Mouse (Mus musculus) small intestine, adult 2 months (tissue): Measurements from ENCODE around the gene Spint2. TPM values are rescaled to one million over a fixed set of nuclear protein-coding genes. Genes with fewer than 3 reads are reported as not detected.

ENCODE experiments used
- H3K27ac ChIP-seq: fragments of 200-500 bp; 2 replicates; pipeline ENCODE4 v1.5.1; 2012; ENCODE audit warnings: low read depth, low read length, control low read depth, inconsistent platforms; ENCODE audit not compliant: insufficient read depth
- H3K27me3 ChIP-seq: fragments of 200-500 bp; 2 replicates; pipeline ENCODE4 v1.6.1; 2012; ENCODE audit warnings: mild to moderate bottlenecking, moderate library complexity, low read length, inconsistent platforms; ENCODE audit not compliant: control insufficient read depth, insufficient read depth
- H3K36me3 ChIP-seq: fragments of 200-500 bp; 2 replicates; pipeline ENCODE4 v1.6.1; 2012; ENCODE audit warnings: mild to moderate bottlenecking, low read length, control low read depth, inconsistent platforms; ENCODE audit not compliant: control insufficient read depth, insufficient read depth
- H3K4me1 ChIP-seq: fragments of 200-500 bp; 2 replicates; pipeline ENCODE4 v1.6.1; 2012; ENCODE audit warnings: low read length, inconsistent platforms, mixed read lengths; ENCODE audit not compliant: control insufficient read depth, insufficient read depth, insufficient read length
- H3K4me3 ChIP-seq: fragments of 200-500 bp; 2 replicates; pipeline ENCODE4 v1.5.1; 2012; ENCODE audit warnings: low read depth, mild to moderate bottlenecking, control low read depth, inconsistent platforms, low read length, moderate library complexity
- CTCF ChIP-seq: fragments of 200-500 bp; IDR thresholded peaks from 2 replicates; pipeline ENCODE4 v1.5.1; 2012; ENCODE audit warnings: low read depth, mild to moderate bottlenecking, control low read depth, inconsistent platforms, low read length, moderate library complexity, mixed read lengths; ENCODE audit not compliant: insufficient replicate concordance, insufficient read length; ENCODE audit errors: extremely low read depth
- POLR2A ChIP-seq: fragments of 200-500 bp; IDR thresholded peaks from 2 replicates; pipeline ENCODE4 v1.6.1; 2012; ENCODE audit warnings: low read depth, mild to moderate bottlenecking, control low read depth, inconsistent platforms, low read length, moderate library complexity
- WGBS: fragments of 180-500 bp; shearing (Covaris S2); methylation state at CpG from one replicate; pipeline ENCODE4 v1.1.7; 2018; 5-methylcytosine and 5-hydroxymethylcytosine counted together
- polyA plus RNA-seq: library from polyadenylated mRNA; depleted of rRNA; stranded (reverse); fragments of >200 nt; gene quantifications from 2 replicates; pipeline ENCODE4 v1.2.3, GENCODE M21; 2012

Spint2 gene
- polyA plus RNA-seq, 1 experiment, result 1,754 TPM

DNA sequence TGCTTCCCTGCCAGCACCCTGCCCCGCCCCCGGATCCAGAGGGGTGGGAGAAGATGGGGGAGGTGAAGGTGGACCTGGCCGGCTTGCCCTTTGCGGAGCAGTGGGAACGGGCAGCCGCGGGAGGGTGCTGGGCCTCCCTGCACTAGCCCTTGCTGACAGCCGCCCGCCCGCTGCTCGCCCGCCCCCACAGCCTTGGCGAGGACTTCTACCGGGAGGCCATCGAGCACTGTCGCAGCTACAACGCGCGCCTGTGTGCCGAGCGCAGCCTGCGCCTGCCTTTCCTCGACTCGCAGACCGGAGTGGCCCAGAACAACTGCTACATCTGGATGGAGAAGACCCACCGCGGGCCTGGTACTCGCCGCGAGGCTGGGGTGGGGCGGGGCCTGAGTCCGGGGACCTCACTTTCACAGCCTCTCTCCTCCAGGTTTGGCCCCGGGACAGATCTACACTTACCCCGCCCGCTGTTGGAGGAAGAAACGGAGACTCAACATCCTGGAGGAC is 27.6 kb upstream of the Spint2 start:
- Histone ChIP-seq H3K4me3 (peak overlapping the region; percentile 53), H3K27me3 (peaks cover 38% of the 10 kb centered on the region), H3K27ac (no peak overlapping the region), H3K36me3 (no peaks in the 10 kb centered on the region), H3K4me1 (peaks cover 16% of the 10 kb centered on the region)
- TF ChIP-seq POLR2A, result no peak
- TF ChIP-seq CTCF, result no peak
- under 1% methylated on average over 36 of the region's 36 CpGs for WGBS

DNA sequence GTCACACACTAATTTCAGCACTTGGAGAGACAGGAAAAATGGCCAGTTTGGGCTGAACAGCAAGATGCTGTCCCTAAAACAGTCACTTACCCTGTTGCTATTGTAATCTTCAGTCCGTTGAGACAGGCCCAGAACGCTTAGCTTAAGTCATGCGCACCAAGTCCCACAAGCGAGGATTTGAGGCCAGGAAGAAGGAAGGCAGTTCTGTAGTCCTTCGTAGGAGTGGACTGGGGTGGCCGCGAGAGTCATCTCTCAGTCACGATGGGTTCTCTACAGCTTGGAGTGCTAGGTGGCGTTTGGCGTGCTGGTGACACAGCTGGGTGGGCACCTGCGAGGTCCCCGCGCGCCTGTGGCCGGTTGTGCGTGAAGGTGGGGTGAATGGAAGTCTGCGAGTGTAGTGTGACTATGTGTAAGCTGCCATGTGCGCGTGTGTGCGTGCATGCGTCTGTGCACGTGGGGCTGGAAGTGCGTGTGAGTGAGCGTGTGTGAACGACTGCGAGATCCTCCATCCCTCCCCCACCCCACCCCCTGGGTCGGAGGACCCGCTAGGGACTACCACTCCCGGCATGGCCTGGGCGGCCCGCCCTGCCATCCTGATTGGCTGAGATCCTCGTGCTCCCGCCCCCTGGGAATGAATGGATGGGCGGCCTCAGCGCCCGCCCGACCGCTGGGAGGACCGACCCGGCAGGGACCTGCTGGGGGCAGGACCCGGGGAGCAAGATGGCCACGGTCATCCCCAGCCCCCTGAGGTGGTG is 25.8 kb upstream of the Spint2 start:
- Histone ChIP-seq H3K27me3 (peaks cover 49% of the 10 kb centered on the region), H3K27ac (no peak overlapping the region), H3K4me3 (peak overlapping the region; percentile 68), H3K36me3 (no peaks in the 10 kb centered on the region), H3K4me1 (peaks cover 21% of the 10 kb centered on the region)
- 1% methylated on average over 42 of the region's 42 CpGs for WGBS
- TF ChIP-seq POLR2A, result no peak

DNA sequence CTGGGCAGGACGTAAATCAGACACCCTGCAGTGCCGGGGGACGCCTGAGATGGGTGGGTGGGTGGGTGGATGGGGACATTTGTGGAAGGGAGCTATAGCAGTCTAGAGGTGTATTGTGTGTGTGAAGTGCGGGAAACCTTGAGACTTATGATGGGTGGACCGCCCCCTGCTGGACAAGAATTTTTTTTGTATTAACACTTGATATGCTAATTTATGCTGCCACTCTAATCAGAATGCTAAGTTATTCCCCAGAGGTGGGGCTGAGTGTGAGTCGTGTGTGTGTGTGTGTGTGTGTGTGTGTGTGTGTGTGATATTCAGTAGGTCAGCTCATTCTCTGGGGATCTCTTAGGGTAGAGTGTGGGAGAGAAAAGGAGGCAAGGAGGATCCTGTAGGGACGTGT is 24.9 kb upstream of the Spint2 start:
- H3K27me3 ChIP-seq, result peaks cover 49% of the 10 kb centered on the region
- H3K4me1 ChIP-seq, result peaks cover 21% of the 10 kb centered on the region
- no peak overlapping the region for H3K4me3 ChIP-seq
- no peaks in the 10 kb centered on the region for H3K36me3 ChIP-seq
- TF ChIP-seq POLR2A, result no peak
- TF ChIP-seq CTCF, result peak; percentile 16; the same call in 1 of the 2 replicates
- H3K27ac ChIP-seq, result no peak overlapping the region
- 35% methylated on average over 7 of the region's 7 CpGs for WGBS

DNA sequence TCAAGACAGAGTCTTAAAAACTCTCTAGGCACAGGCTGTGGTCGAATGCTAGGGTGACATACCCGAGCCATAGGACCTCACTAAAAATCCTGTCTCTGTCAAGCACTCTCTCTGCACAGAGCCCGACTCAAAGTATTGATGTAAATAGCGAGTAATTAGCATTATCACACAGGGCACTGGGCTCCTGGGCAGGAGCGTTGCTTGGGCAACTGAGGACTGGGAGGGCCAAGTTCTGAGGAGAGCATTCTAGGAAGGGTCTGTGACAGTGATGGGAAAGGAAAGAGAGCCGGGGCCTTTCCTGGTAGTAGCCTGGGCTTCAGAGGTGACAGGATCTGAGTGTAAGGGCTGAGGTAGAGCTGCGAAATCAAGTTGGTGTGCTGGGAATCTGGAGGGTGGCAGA is 24.4 kb upstream of the Spint2 start:
- 76% methylated on average over 7 of the region's 7 CpGs for WGBS
- no peak overlapping the region for H3K4me3 ChIP-seq
- H3K27me3 ChIP-seq, result peaks cover 49% of the 10 kb centered on the region
- no peaks in the 10 kb centered on the region for H3K36me3 ChIP-seq
- no peak for TF ChIP-seq CTCF
- H3K4me1 ChIP-seq, result peaks cover 21% of the 10 kb centered on the region
- H3K27ac ChIP-seq, result no peak overlapping the region

DNA sequence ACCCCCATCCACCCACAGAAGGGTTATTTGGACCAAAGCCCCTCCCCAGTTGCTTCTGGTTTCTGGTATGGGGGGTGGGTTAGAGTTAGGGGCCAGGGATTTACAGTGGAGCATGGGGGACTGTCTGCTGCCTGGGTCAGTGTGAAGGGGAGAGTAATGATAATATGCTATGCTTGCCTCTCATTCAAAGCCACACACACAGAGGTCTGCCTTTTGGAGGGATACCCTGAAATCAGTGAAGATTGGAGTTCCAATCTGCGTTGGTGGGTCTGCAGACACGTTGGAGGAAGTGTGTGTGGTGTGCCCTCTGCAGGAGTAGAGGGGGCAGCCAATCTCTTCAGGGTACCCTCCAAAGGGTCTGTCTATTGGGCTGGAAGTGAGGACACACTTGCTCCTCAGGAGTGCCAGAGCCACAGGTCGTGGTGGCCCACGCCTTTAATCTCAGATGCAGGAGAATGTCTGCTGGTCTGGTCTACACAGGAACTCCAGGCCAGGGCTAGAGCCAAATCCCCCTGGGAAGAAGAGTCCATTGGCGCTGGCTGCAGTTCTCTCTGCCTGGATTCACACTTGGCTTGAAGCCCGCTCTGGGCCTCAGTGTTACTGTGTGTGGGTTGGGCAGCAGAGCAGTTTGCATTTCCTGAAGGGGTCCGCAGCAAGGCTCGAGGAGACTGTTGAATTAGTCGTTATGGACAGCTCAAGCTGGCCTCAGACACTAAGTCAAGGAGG is 23.7 kb upstream of the Spint2 start:
- Histone ChIP-seq H3K27ac (no peak overlapping the region), H3K27me3 (peaks cover 49% of the 10 kb centered on the region), H3K4me3 (no peak overlapping the region), H3K36me3 (no peaks in the 10 kb centered on the region), H3K4me1 (peaks cover 21% of the 10 kb centered on the region)
- 59% methylated on average over 9 of the region's 9 CpGs for WGBS
- TF ChIP-seq POLR2A, result no peak
- no peak for TF ChIP-seq CTCF

DNA sequence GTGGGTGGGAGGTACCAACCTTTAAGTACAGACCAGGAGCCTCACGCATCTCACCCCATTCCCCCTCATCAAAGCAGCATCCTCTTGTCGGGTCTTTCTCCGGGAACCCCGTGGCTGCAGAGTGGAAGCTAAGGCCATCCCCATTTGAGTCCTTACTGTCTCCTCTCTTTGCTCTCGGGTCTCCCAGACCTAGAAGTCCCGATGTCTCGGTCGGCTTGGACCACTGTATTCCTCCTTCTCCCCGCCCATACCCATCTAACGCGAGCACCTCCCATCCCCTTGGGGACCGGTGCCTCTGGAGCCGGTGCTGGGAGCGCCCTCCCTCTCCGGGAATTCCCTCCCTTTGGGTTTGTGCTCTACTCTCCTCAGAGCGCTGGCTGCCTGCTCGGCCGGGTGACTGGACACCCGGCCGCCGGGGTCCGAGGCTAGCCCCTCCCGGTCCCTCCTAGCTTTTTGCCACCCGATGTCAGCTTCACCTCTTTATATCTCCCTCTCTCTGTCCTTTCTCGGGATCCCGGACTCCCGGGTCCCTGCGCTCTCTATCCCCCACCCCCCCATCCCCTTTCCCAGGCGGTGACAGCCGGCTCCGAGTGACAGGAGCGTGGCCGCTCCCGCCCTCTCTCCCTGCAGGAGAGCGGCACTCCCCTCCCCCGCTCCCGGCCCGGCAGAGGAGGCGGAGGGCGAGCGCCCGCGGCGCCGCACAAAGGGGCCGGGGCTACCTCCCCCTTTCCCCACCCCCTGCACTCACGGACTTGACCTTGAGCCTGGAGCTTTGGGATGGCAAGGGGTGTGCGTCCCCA is 23.0 kb upstream of the Spint2 start:
- no peaks in the 10 kb centered on the region for H3K36me3 ChIP-seq
- TF ChIP-seq CTCF (no peak), POLR2A (no peak)
- H3K27ac ChIP-seq, result no peak overlapping the region
- peaks cover 47% of the 10 kb centered on the region for H3K27me3 ChIP-seq
- H3K4me1 ChIP-seq, result peaks cover 21% of the 10 kb centered on the region
- 3% methylated on average over 48 of the region's 48 CpGs for WGBS
- peak overlapping the region; percentile 39 for H3K4me3 ChIP-seq
